Mouse (Mus musculus): ENCODE data around the gene Naa38.

DNA sequence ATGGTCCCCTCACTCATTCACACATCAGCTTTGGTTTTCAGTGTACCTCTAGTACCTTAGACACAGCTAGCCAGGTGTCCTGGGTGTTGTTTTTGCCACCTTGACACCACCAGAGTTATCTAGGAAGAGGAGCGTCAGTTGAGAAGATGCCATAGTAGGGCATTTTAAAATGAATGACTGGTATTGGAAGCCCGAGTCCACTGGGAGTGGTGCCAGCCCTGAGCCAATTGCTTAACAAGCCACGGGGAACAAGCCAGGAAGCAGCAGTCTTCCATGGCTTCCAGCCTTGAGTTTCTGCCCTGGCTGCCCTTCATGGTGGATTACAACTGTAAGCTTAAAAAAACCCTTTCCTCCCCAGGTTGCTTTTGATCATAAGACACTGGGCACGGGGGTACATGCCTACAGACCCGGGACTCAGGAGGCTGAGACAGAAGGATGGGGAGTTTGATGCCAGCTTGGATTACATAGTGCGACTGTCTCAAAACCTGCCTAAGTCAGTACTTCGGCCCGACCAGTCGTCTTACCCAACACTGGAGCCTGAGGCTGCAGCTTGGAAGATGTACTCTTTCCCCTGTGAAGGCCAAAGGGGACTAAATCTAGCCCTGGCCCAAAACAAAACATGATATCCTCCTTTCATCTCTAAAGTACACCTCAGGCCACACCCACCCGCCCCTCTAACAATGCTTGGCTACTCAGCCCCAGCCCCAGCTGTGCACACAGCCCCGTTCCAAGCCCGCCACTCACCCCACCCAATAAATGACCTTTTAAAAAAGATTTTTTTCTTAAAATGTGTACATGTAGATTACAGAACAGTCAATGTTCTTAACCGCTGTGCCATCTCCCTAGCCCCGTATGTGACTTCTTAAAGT, 5.5 kb upstream of the Naa38 start:
- TF ChIP-seq CTCF (IDR thresholded peaks at IDR 0.05; ENCODE audit: control insufficient read depth, insufficient read depth, low read length) = no peak
- TF ChIP-seq POLR2A (IDR thresholded peaks at IDR 0.05; ENCODE audit: borderline replicate concordance, control insufficient read depth, low read depth, low read length) = no peak
